9 mouse cellular contexts compared by ENCODE assay signal in the genomic region with DNA sequence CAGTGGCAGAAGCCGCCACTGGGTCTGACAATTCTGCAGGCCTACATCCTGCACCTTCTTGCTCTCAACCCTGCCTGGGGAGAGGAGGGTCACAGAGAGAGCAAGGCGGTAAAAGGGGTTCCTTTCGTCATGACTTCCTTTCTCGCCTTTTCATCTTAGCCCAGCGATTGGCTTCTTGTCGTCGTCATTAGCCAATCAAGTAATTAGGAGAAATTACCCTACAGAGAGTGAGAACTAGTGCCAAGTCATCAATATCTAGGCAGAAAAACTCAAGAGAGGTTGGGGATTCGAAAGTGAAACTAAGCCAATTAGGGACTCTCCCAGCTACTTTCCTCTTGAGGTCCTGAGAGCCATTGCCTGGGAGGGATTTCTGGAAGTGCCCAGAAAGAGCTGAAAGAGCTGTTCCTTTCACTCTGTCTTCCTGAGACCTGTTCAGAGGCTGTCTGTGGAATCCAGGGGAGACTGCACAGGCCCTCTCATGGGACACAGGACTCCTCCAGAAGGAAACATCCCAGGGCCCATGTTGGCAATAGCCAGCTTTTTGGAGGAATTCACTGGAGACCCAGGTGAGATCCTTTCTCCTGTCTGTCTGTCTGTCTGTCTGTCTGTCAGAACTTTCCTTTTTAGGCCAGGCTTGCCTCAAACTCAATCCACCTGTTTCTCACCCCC. TPM values are rescaled to one million over a fixed set of nuclear protein-coding genes. Genes with fewer than 3 reads are reported as not detected.
DNase-seq lines count a peak whose midpoint lies in the region; ATAC-seq and TF ChIP-seq lines count a peak whose summit lies in the region.
"Not testable (repeated sequence)": the region's sequence is repeated elsewhere in the genome, so short reads cannot be mapped to it uniquely, and the experiment has no call there.
"Had no signal": no experiment of that assay in that cellular context is flagged by ENCODE, and none has a peak within 500 bp of the region (broad histone marks: within the 10 kb centered on the region; RNA-seq: fewer than 3 reads in every experiment).

A gene (plus strand): TSS at position 327 of the 669 bp plus-strand sequence.

- TF ChIP-seq CTCF in CH12.LX (conservative IDR thresholded peaks at IDR 0.05 in 1 of 2, IDR thresholded peaks at IDR 0.05 in 1 of 2; ENCODE audit: low read depth in 2 of 2, low read length in 2 of 2); kidney, postnatal 0 days (IDR thresholded peaks at IDR 0.05; ENCODE audit: low read depth); stomach, postnatal 0 days (IDR thresholded peaks at IDR 0.05; ENCODE audit: low read depth): not testable (repeated sequence)

- intact Hi-C loops in heart, postnatal 25 days (cut with DNase I) = not testable (repeated sequence)

- peak; percentile 46 for DNase-seq in CH12.LX (ENCODE audit: extremely low read depth)
- DNase-seq in brain, adult 2 months (ENCODE audit: low read depth, low spot score) = peak; percentile 85
- DNase-seq in heart, postnatal 25 days (ENCODE audit: low spot score) = peak; percentile 60
- peak; percentile 91 for DNase-seq in kidney, postnatal 0 days (ENCODE audit: low spot score)
- peak; percentile 41 to 44 for DNase-seq in monocyte, adult 2 months (ENCODE audit: low read depth in 1 of 2, low spot score in 2 of 2)
- DNase-seq in stomach, postnatal 0 days (ENCODE audit: low spot score) = peak; percentile 31

- H3K27me3 ChIP-seq in CH12.LX (replicated peaks); kidney, postnatal 0 days (ENCODE audit: insufficient read depth, low read length); stomach, postnatal 0 days (ENCODE audit: control insufficient read depth, insufficient read depth, low read length): not testable (repeated sequence)
- H3K27me3 ChIP-seq in forebrain, embryonic 13.5 days = peaks cover 41% of the 10 kb centered on the region
- peaks cover 38% of the 10 kb centered on the region for H3K27me3 ChIP-seq in liver, embryonic 15.5 days

- TF ChIP-seq POLR2A in CH12.LX (IDR thresholded peaks at IDR 0.05; ENCODE audit: low read depth, low read length) = peak; percentile 50; the same call in 1 of the 2 replicates

- not testable (repeated sequence) for TF ChIP-seq EP300 in CH12.LX (IDR thresholded peaks at IDR 0.05; ENCODE audit: low read length); stomach, postnatal 0 days (optimal IDR thresholded peaks at IDR 0.05)

- not testable (repeated sequence) for H3K79me2 ChIP-seq in CH12.LX (replicated peaks; ENCODE audit: control insufficient read depth, extremely low read depth, insufficient read depth, poor library complexity, severe bottlenecking)

- H3K4me3 ChIP-seq in CH12.LX (replicated peaks in 1 of 3; ENCODE audit: low read depth in 2 of 3, low read length in 2 of 3, poor library complexity in 1 of 3) = peak within 1 kb of the TSS; percentile 34 to 57 (median 47)
- 0 out of 2 replicates have a peak within 1 kb of the TSS, but pooled peaks have one; percentile 6 for H3K4me3 ChIP-seq in forebrain, embryonic 13.5 days
- H3K4me3 ChIP-seq in kidney, postnatal 0 days (replicated peaks; ENCODE audit: low read depth, low read length) = peak within 1 kb of the TSS; percentile 13; the same call in 1 of the 2 replicates
- H3K4me3 ChIP-seq in liver, embryonic 15.5 days (replicated peaks) = peak within 1 kb of the TSS; percentile 17
- H3K4me3 ChIP-seq in stomach, postnatal 0 days (ENCODE audit: low read depth, low read length) = peak within 1 kb of the TSS; percentile 12; the same call in 1 of the 2 replicates

- peaks cover 4 to 13% of the 10 kb centered on the region in 2 experiments; a peak in 2 of 4 replicates for H3K4me1 ChIP-seq in CH12.LX (ENCODE audit: control insufficient read depth in 1 of 2, insufficient read depth in 2 of 2)
- not testable (repeated sequence) for H3K4me1 ChIP-seq in forebrain, embryonic 13.5 days; kidney, postnatal 0 days (replicated peaks; ENCODE audit: insufficient read depth, low read length); liver, embryonic 15.5 days (replicated peaks); stomach, postnatal 0 days (replicated peaks; ENCODE audit: control insufficient read depth, insufficient read depth)

- 6% methylated on average over 8 of the region's 8 CpGs for WGBS in forebrain, embryonic 13.5 days
- WGBS in kidney, postnatal 0 days = 7% methylated on average over 8 of the region's 8 CpGs
- 1% methylated on average over 8 of the region's 8 CpGs for WGBS in liver, embryonic 15.5 days (ENCODE audit: insufficient replicate concordance)
- WGBS in stomach, postnatal 0 days = 3% methylated on average over 8 of the region's 8 CpGs

- dilution Hi-C loops in CH12.LX (cut with MboI; ENCODE audit: extremely low pct_ligation_motif_present, extremely low pct_unique_long_range_greater_than_20kb, low sequenced_read_pairs) = not testable (repeated sequence)

- not testable (repeated sequence) for H3K4me2 ChIP-seq in CH12.LX (ENCODE audit: insufficient read depth, low read depth, poor library complexity, severe bottlenecking)
- peak within 1 kb of the TSS; percentile 37 for H3K4me2 ChIP-seq in forebrain, embryonic 13.5 days
- H3K4me2 ChIP-seq in kidney, postnatal 0 days (ENCODE audit: low read length) = peak within 1 kb of the TSS; percentile 46
- peak within 1 kb of the TSS; percentile 45 for H3K4me2 ChIP-seq in liver, embryonic 15.5 days
- H3K4me2 ChIP-seq in stomach, postnatal 0 days (replicated peaks; ENCODE audit: low read depth) = peak within 1 kb of the TSS; percentile 38

- H3K9ac ChIP-seq in CH12.LX (ENCODE audit: insufficient read depth, low read depth) = peak within 1 kb of the TSS; percentile 78
- H3K9ac ChIP-seq in forebrain, embryonic 13.5 days; kidney, postnatal 0 days (ENCODE audit: low read depth, low read length); liver, embryonic 15.5 days; stomach, postnatal 0 days (ENCODE audit: low read length): not testable (repeated sequence)

- not testable (repeated sequence) for ATAC-seq in forebrain, embryonic 13.5 days
- ATAC-seq in kidney, postnatal 0 days (replicated peaks; ENCODE audit: low FRiP score, low read depth) = peak; percentile 79; the same call in 1 of the 2 replicates
- ATAC-seq in liver, embryonic 15.5 days (ENCODE audit: insufficient read depth) = peak; percentile 54; the same call in 1 of the 2 replicates
- ATAC-seq in stomach, postnatal 0 days (ENCODE audit: low FRiP score, low TSS enrichment) = peak; percentile 90

- TF ChIP-seq RAD21 in CH12.LX (IDR thresholded peaks at IDR 0.05; ENCODE audit: low read depth, low read length) = not testable (repeated sequence)

- H3K9me3 ChIP-seq in CH12.LX (replicated peaks; ENCODE audit: low read length); forebrain, embryonic 13.5 days (replicated peaks); kidney, postnatal 0 days (replicated peaks; ENCODE audit: low read length); liver, embryonic 15.5 days (replicated peaks); stomach, postnatal 0 days (ENCODE audit: control insufficient read depth, low read length): not testable (repeated sequence)

- in situ Hi-C loops in CH12.LX (cut with MboI; ENCODE audit: low pct_ligation_motif_present, low pct_unique_long_range_greater_than_20kb, low sequenced_read_pairs) = not testable (repeated sequence)

- H3K27ac ChIP-seq in CH12.LX (ENCODE audit: insufficient read depth, low read depth); forebrain, embryonic 13.5 days; kidney, postnatal 0 days; liver, embryonic 15.5 days (replicated peaks); stomach, postnatal 0 days (replicated peaks): not testable (repeated sequence)

- H3K36me3 ChIP-seq in CH12.LX (replicated peaks in 1 of 2; ENCODE audit: control insufficient read depth in 1 of 2, insufficient read depth in 1 of 2, low read length in 1 of 2); forebrain, embryonic 13.5 days (ENCODE audit: poor library complexity, severe bottlenecking); kidney, postnatal 0 days (ENCODE audit: insufficient read depth, low read length); liver, embryonic 15.5 days (replicated peaks); stomach, postnatal 0 days (ENCODE audit: control insufficient read depth, insufficient read depth, low read length): not testable (repeated sequence)

TF ChIP-seq in CH12.LX, 34 proteins besides CTCF, POLR2A, EP300 and RAD21:
- TF ChIP-seq NELFE (IDR thresholded peaks at IDR 0.05; ENCODE audit: low read depth, low read length) = peak; percentile 31; the same call in 1 of the 2 replicates

RNA-seq across cellular contexts. Expression of the gene that starts here (rescaled TPM):
- total RNA-seq in CH12.LX (2012; rRNA removed) = 0.34 and 0.55 TPM in 2 replicates
- total RNA-seq in CH12.LX (2014; rRNA removed) = 0.35 TPM in 1 of 2 replicates, not detected in the other
- 0.87 and 0.93 TPM in 2 replicates for polyA plus RNA-seq in CH12.LX (2012; ENCODE audit: insufficient read length, low read depth)
- polyA plus RNA-seq in forebrain, embryonic 13.5 days (2015; fragmentation: Nextera tagmentation; extraction: Ambion mirVana) = not detected in 2 replicates
- total RNA-seq in heart, postnatal 25 days (2021) = not detected
- polyA plus RNA-seq in kidney, postnatal 0 days (2015; fragmentation: Nextera tagmentation; extraction: Ambion mirVana) = not detected in 2 replicates
- polyA plus RNA-seq in liver, embryonic 15.5 days (2015; fragmentation: Nextera tagmentation; extraction: Ambion mirVana) = not detected in 2 replicates
- polyA plus RNA-seq in stomach, postnatal 0 days (2015; fragmentation: Nextera tagmentation; extraction: Ambion mirVana) = not detected in 2 replicates
- total RNA-seq: gastrocnemius, postnatal 10 days had no signal

Comparison
In these comparisons a context has a peak if more than half of its experiments do, and no peak if none do; other contexts are left out.
1. Peak in DNase-seq, H3K4me3 ChIP-seq and H3K9ac ChIP-seq in CH12.LX; RNA of the gene not detected or under 1 TPM.
2. Peak in DNase-seq in heart, postnatal 25 days; RNA of the gene not detected or under 1 TPM.
3. Peak in DNase-seq, ATAC-seq, H3K4me3 ChIP-seq and H3K4me2 ChIP-seq in kidney, postnatal 0 days; RNA of the gene not detected or under 1 TPM.
4. Peak in ATAC-seq, H3K4me3 ChIP-seq and H3K4me2 ChIP-seq in liver, embryonic 15.5 days; RNA of the gene not detected or under 1 TPM.
5. Peak in DNase-seq, ATAC-seq, H3K4me3 ChIP-seq and H3K4me2 ChIP-seq in stomach, postnatal 0 days; RNA of the gene not detected or under 1 TPM.
6. DNase-seq: peak in every context shown above with its lines; median percentile 91 in kidney, postnatal 0 days; 85 in brain, adult 2 months; 60 in heart, postnatal 25 days; 46 in CH12.LX; 42 in monocyte, adult 2 months; 31 in stomach, postnatal 0 days.